Mouse (Mus musculus): ENCODE results near the gene Foxe1. TPM values are rescaled to one million over a fixed set of nuclear protein-coding genes. Genes with fewer than 3 reads are reported as not detected.

Foxe1 gene
- total RNA-seq (2023; ENCODE audit: inconsistent age): not detected in 4 replicates

DNA sequence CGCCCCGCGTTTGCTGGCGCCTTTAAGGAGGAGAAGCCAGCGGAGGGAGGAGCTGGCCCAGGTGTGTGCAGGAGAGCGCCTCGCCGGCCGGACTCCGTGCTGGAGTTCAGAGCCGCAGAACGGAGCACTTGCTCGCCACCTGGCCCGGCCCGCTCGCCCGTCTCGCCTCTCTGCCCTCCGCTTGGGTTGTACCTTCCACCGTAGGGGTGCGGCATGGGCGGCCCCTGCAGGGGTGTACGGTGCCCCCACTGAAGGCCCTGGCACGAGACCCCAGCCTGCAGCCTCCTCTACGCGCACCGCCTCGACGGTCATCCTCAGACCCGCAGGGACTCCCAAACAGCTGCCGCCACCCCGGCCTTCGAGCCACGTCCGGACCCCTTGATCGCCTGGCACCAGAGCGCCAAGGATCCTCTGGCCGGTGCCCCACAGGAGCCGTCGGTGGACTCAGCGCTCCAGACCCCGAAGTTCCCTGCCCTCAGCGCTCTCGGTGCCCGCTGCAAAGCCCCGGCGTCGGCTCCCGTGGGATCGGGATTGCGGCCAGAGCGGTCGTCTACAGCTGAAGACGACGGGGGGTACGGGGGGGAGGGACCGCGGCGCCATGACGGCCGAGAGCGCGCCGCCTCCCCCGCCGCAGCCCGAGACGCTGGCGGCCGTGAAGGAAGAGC lies at the start of gene Foxe1:
TSS of gene Foxe1 (plus strand) at position 14 of the 665 bp plus-strand sequence.

DNA sequence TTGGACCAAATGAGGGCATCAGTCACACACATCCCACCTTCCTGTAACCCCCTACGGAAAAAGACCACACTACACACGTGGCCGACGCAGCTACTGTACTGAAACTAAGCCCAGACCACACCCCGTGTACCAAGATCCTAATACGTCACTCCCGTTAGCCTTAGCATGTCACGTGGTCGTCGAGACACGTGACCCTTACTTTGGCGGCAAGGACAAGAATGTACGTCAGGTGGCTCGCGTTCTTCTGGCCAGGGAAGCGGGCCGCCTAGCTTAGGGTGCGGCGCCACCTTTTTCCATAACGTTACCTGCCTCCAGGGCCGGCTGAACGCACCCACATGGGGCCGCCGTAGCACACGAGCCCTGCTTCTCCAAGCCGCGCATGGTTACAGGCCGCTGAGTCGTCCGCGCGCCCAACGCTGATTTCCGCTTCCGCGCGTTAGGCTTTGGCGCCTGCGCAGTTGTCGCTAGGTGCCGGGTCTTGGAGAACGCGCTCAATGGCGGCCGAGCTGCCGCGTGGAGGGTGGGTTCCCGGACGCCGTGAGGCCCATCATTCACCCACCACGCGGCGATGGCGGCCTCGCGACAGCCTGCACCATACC lies 45.7 kb downstream of the Foxe1 start, which contains the start of gene Trmo:
TSS of gene Trmo (minus strand) at position 425 of the 599 bp plus-strand sequence.

Other genes with a start within 250 kb of the Foxe1 start
- gene Ncbp1, start 205.0 kb upstream of the Foxe1 start, total RNA-seq (2023; ENCODE audit: inconsistent age): 43.6 to 52.6 TPM (median 50.6 TPM) in 4 replicates
- 27.8 to 35.9 TPM (median 30.3 TPM) in 4 replicates for gene Tstd2, start 204.9 kb upstream of the Foxe1 start, total RNA-seq (2023; ENCODE audit: inconsistent age)
- gene Xpa, start 147.3 kb upstream of the Foxe1 start, total RNA-seq (2023; ENCODE audit: inconsistent age): 21.4 to 28.3 TPM (median 24.2 TPM) in 4 replicates
- 17.9 to 21.5 TPM (median 19.9 TPM) in 4 replicates for gene Trmo, start 45.8 kb downstream of the Foxe1 start, total RNA-seq (2023; ENCODE audit: inconsistent age)
- 0.63 to 1.2 TPM (median 0.91 TPM) in 4 replicates for gene Hemgn, start 69.9 kb downstream of the Foxe1 start, total RNA-seq (2023; ENCODE audit: inconsistent age)
- 147 to 165 TPM (median 160 TPM) in 4 replicates for gene Anp32b, start 107.3 kb downstream of the Foxe1 start, total RNA-seq (2023; ENCODE audit: inconsistent age)
- 27.3 to 36.6 TPM (median 34.8 TPM) in 4 replicates for gene Nans, start 145.6 kb downstream of the Foxe1 start, total RNA-seq (2023; ENCODE audit: inconsistent age)
- 58.6 to 69.3 TPM (median 66.3 TPM) in 4 replicates for gene Trim14, start 192.5 kb downstream of the Foxe1 start, total RNA-seq (2023; ENCODE audit: inconsistent age)